Mouse (Mus musculus) brain, embryonic 14.5 days (tissue): Measurements from ENCODE around the gene Crybg3. TPM values are rescaled to one million over a fixed set of nuclear protein-coding genes. Genes with fewer than 3 reads are reported as not detected.

Experiments
- DNase-seq: peaks from one replicate; pipeline ENCODE4 v3.0.0-alpha.2; 2011; ENCODE audit warnings: low read depth
- CTCF ChIP-seq: fragments of 200-500 bp; IDR thresholded peaks from 2 replicates; pipeline ENCODE4 v1.5.1; 2012; ENCODE audit warnings: inconsistent platforms, mild to moderate bottlenecking, moderate library complexity, borderline replicate concordance; ENCODE audit not compliant: insufficient read depth, insufficient read length; ENCODE audit errors: extremely low read depth
- POLR2A ChIP-seq: fragments of 200-500 bp; IDR thresholded peaks from 2 replicates; pipeline ENCODE4 v1.6.1; 2012; ENCODE audit warnings: mild to moderate bottlenecking, inconsistent platforms, borderline replicate concordance; ENCODE audit not compliant: poor library complexity, insufficient read depth, insufficient read length, severe bottlenecking; ENCODE audit errors: extremely low read depth
- polyA plus RNA-seq: library from polyadenylated mRNA; depleted of rRNA; stranded (reverse); fragments of >200 nt; gene quantifications from 2 replicates; pipeline ENCODE4 v1.2.3, GENCODE M21; 2012

The Crybg3 gene
- polyA plus RNA-seq, 1 experiment = 4.7 TPM

- TF ChIP-seq CTCF (no peak), POLR2A (no peak)
- DNase-seq = no peak
Observed at GRCm38 (mm10) chr16:59548582-59548947, 52.2 kb downstream of the Crybg3 start.

- DNase-seq = peak; percentile 91
- TF ChIP-seq POLR2A = no peak
- TF ChIP-seq CTCF = no peak
Observed at GRCm38 (mm10) chr16:59547887-59548581, 52.7 kb downstream of the Crybg3 start.

- DNase-seq = peak; percentile 72
- no peak for TF ChIP-seq CTCF
- TF ChIP-seq POLR2A = no peak
Observed at GRCm38 (mm10) chr16:59547466-59547865, 53.3 kb downstream of the Crybg3 start.

GRCm38 (mm10) chr16:59545360-59545759, 55.4 kb downstream of the Crybg3 start:
- no peak for TF ChIP-seq POLR2A
- TF ChIP-seq CTCF = no peak
- DNase-seq = no peak

- DNase-seq = no peak
- TF ChIP-seq CTCF (no peak), POLR2A (no peak)
Observed at GRCm38 (mm10) chr16:59541382-59541781, 59.4 kb downstream of the Crybg3 start.

- DNase-seq = no peak
- TF ChIP-seq CTCF (no peak), POLR2A (no peak)
Observed at GRCm38 (mm10) chr16:59540944-59541343, 59.8 kb downstream of the Crybg3 start.

GRCm38 (mm10) chr16:59535673-59536072, 65.1 kb downstream of the Crybg3 start:
- TF ChIP-seq CTCF (no peak), POLR2A (no peak)
- DNase-seq = no peak

- no peak for DNase-seq
- no peak for TF ChIP-seq CTCF
- TF ChIP-seq POLR2A = no peak
Observed at GRCm38 (mm10) chr16:59534349-59534748, 66.4 kb downstream of the Crybg3 start.

- TF ChIP-seq POLR2A (no peak), CTCF (no peak)
- DNase-seq = no peak
Observed at GRCm38 (mm10) chr16:59532561-59532960, 68.2 kb downstream of the Crybg3 start.

GRCm38 (mm10) chr16:59531243-59531642, 69.5 kb downstream of the Crybg3 start:
- no peak for TF ChIP-seq CTCF
- no peak for TF ChIP-seq POLR2A
- no peak for DNase-seq

- DNase-seq = no peak
- TF ChIP-seq POLR2A (no peak), CTCF (no peak)
Observed at GRCm38 (mm10) chr16:59529570-59529969, 71.2 kb downstream of the Crybg3 start.

GRCm38 (mm10) chr16:59526939-59527338, 73.8 kb downstream of the Crybg3 start:
- TF ChIP-seq CTCF = no peak
- TF ChIP-seq POLR2A = no peak
- no peak for DNase-seq
